Mouse (Mus musculus): ENCODE results near the gene Rcsd1.

DNA sequence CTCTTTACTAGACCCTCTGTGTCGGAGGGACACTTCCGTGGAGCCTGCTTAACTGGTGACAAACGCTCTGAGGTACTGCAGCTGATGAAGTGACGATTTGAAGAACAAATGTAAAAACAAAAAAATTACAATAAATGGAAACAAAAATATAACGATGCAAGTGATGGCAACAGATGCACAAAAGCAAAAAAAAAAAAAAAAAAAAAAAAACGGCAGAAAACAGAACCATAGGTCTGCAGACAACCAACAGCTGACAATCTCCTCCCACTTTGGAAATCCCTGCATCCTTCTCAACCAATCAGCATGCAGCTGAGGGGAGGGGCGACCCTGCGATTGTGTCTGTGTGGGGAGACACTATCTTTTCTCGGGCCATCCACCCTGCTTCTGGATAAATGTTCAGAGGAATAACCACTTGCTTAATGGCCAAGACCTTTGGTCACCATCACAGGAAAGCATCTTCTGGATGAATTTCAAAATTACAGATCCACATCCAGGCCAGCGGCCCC lies 107.7 kb downstream of the Rcsd1 start:
- TF ChIP-seq CTCF (IDR thresholded peaks at IDR 0.05; ENCODE audit: borderline replicate concordance, extremely low read depth, insufficient read depth, insufficient read length), result no peak
- TF ChIP-seq POLR2A (IDR thresholded peaks at IDR 0.05; ENCODE audit: borderline replicate concordance, extremely low read depth, insufficient read depth, insufficient read length, poor library complexity, severe bottlenecking), result no peak
